Mouse (Mus musculus) myocyte (in vitro differentiated cells): Measurements from ENCODE around the gene E130311K13Rik. TPM values are rescaled to one million over a fixed set of nuclear protein-coding genes. Genes with fewer than 3 reads are reported as not detected.

Source experiments
- H3K27me3 ChIP-seq: one replicate; pipeline ENCODE4 v1.6.1; 2011; ENCODE audit not compliant: control insufficient read depth, insufficient read depth, insufficient read length
- H3K36me3 ChIP-seq: one replicate; pipeline ENCODE4 v1.6.1; 2011; ENCODE audit not compliant: control insufficient read depth, insufficient read depth
- H3K4me2 ChIP-seq: one replicate; pipeline ENCODE4 v1.6.1; 2011; ENCODE audit warnings: low read depth, control low read depth
- H3K4me3 ChIP-seq: one replicate; pipeline ENCODE4 v1.5.1; 2011; ENCODE audit warnings: mild to moderate bottlenecking, control low read depth, moderate library complexity
- H3K79me2 ChIP-seq: one replicate; pipeline ENCODE4 v1.6.1; 2011; ENCODE audit not compliant: control insufficient read depth, insufficient read depth
- H3ac ChIP-seq: one replicate; pipeline ENCODE4 v1.6.1; 2011; ENCODE audit not compliant: control insufficient read depth, insufficient read length
- CEBPB ChIP-seq: IDR thresholded peaks from 2 replicates; pipeline ENCODE4 v1.6.1; 2011; ENCODE audit warnings: mild to moderate bottlenecking, moderate library complexity; ENCODE audit not compliant: poor library complexity, insufficient read depth, severe bottlenecking
- E2F4 ChIP-seq: IDR thresholded peaks from one replicate; pipeline ENCODE4 v1.6.1; 2011; ENCODE audit warnings: mild to moderate bottlenecking, control low read depth, moderate library complexity; ENCODE audit not compliant: insufficient read depth
- MAX ChIP-seq: IDR thresholded peaks from one replicate; pipeline ENCODE4 v1.6.1; 2011; ENCODE audit warnings: low read depth, mild to moderate bottlenecking, control low read depth
- MYOD1 ChIP-seq, 3 experiments: IDR thresholded peaks; one replicate each; pipeline ENCODE4 v1.6.1; 2011; ENCODE audit warnings: control low read depth in 2 of 3, low read depth in 2 of 3, mild to moderate bottlenecking in 2 of 3, moderate library complexity in 1 of 3; ENCODE audit not compliant: insufficient read length in 2 of 3, control insufficient read depth in 1 of 3
- MYOG ChIP-seq, 3 experiments: IDR thresholded peaks; one replicate each; pipeline ENCODE4 v1.6.1; 2011; ENCODE audit warnings: control low read depth in 2 of 3, low read depth in 2 of 3, mild to moderate bottlenecking in 2 of 3; ENCODE audit not compliant: insufficient read length in 2 of 3, control insufficient read depth in 1 of 3, insufficient read depth in 1 of 3
- POLR2A ChIP-seq: IDR thresholded peaks from one replicate; pipeline ENCODE4 v1.6.1; 2011; ENCODE audit warnings: low read depth, mild to moderate bottlenecking, control low read depth, moderate library complexity; ENCODE audit not compliant: insufficient read length
- POLR2AphosphoS2 ChIP-seq: IDR thresholded peaks from one replicate; pipeline ENCODE4 v1.6.1; 2011; ENCODE audit warnings: low read depth, control low read depth; ENCODE audit not compliant: insufficient read length
- REST ChIP-seq: IDR thresholded peaks from one replicate; pipeline ENCODE4 v1.6.1; 2011; ENCODE audit warnings: mild to moderate bottlenecking, control low read depth, moderate library complexity; ENCODE audit not compliant: insufficient read depth, insufficient read length
- SRF ChIP-seq: IDR thresholded peaks from one replicate; pipeline ENCODE4 v1.6.1; 2011; ENCODE audit warnings: low read depth; ENCODE audit not compliant: control insufficient read depth, insufficient read length
- TCF12 ChIP-seq: IDR thresholded peaks from one replicate; pipeline ENCODE4 v1.6.1; 2011; ENCODE audit warnings: mild to moderate bottlenecking, control low read depth; ENCODE audit not compliant: poor library complexity, insufficient read depth, severe bottlenecking
- TCF3 ChIP-seq: IDR thresholded peaks from one replicate; pipeline ENCODE4 v1.6.1; 2011; ENCODE audit warnings: low read depth, control low read depth; ENCODE audit not compliant: insufficient read length
- USF1 ChIP-seq: IDR thresholded peaks from one replicate; pipeline ENCODE4 v1.6.1; 2011; ENCODE audit warnings: low read depth, mild to moderate bottlenecking, control low read depth, moderate library complexity
- polyA plus RNA-seq: library from polyadenylated mRNA; unstranded; fragments of >200 nt; fragmentation: generic; extraction: Trizol; gene quantifications from one replicate; pipeline ENCODE4 v1.2.1, GENCODE M21; 2012; ENCODE audit warnings: missing spikeins

The E130311K13Rik gene
- polyA plus RNA-seq, 1 experiment: 3.4 TPM

DNA sequence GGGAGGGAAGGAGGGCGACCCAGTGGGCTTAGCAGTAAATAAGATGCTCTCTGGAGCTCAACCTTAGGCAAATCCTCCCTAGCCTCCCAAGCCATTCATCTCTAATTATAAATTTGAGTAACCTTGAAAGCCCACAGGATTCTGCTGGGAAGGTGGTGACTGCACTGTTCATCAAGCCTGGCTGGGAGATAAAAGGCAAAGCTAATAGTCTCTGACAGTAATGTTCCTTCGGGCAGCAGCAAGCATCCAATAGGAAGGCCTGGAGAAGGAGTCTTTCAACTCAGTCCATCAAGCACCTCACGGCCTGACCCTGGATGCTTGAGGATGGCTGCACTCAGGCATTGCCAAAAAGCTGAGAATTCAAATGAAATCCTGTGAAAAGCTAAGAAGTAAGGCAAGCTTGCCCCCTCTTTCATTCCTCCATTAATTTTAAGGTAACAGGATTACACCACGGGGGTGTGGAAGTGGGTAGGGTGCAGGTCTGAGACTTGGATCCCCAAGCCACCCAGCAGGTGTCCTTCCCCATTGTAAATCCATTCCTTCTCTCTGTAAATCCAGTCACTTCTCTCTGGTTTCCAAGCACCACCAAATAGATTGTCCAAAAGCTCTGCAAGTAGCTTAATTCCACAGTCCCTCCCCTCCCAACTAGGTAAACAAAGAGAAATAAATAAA is 50.1 kb downstream of the E130311K13Rik start:
- H3ac ChIP-seq: no peak overlapping the region
- H3K4me2 ChIP-seq: no peak overlapping the region
- H3K79me2 ChIP-seq: no peaks in the 10 kb centered on the region
- TF ChIP-seq POLR2A (no peak), USF1 (no peak), TCF3 (no peak), MYOD1 (IDR thresholded peaks at IDR 0.05; ENCODE audit: control insufficient read depth in 1 of 3, insufficient read length in 2 of 3, low read depth in 2 of 3) (no peak), MYOG (IDR thresholded peaks at IDR 0.05; ENCODE audit: control insufficient read depth in 1 of 3, insufficient read depth in 1 of 3, insufficient read length in 2 of 3, low read depth in 2 of 3) (no peak), POLR2AphosphoS2 (no peak), SRF (no peak), CEBPB (no peak), REST (no peak), E2F4 (no peak), MAX (no peak), TCF12 (no peak)
- no peak overlapping the region for H3K4me3 ChIP-seq
- H3K27me3 ChIP-seq: no peaks in the 10 kb centered on the region
- no peaks in the 10 kb centered on the region for H3K36me3 ChIP-seq

DNA sequence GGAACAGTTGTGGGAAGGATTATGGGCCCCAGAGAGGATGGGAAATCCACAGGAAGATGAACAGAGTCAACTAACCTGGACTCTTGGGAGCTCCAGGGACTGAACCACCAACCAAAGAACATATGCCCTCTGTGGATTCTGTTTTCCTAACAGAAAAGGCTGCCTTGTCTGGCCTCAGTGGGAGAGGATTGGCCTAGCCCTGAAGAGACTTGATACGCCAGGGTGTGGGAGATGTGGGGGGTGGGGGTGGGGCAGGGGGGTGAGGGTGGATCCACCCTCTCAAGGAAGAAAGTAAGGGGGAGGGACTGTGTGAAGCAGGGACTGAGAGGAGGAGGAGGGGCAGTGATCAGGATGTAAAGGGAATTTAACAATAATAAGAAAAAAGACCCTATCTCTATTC is 56.5 kb downstream of the E130311K13Rik start:
- TF ChIP-seq SRF (no peak), TCF12 (no peak), POLR2A (no peak), MYOG (IDR thresholded peaks at IDR 0.05; ENCODE audit: control insufficient read depth in 1 of 3, insufficient read depth in 1 of 3, insufficient read length in 2 of 3, low read depth in 2 of 3) (no peak), TCF3 (no peak), REST (no peak), USF1 (no peak), E2F4 (no peak), MAX (no peak), CEBPB (no peak), POLR2AphosphoS2 (no peak), MYOD1 (IDR thresholded peaks at IDR 0.05; ENCODE audit: control insufficient read depth in 1 of 3, insufficient read length in 2 of 3, low read depth in 2 of 3) (no peak)
- H3ac ChIP-seq: no peak overlapping the region
- no peak overlapping the region for H3K4me2 ChIP-seq

DNA sequence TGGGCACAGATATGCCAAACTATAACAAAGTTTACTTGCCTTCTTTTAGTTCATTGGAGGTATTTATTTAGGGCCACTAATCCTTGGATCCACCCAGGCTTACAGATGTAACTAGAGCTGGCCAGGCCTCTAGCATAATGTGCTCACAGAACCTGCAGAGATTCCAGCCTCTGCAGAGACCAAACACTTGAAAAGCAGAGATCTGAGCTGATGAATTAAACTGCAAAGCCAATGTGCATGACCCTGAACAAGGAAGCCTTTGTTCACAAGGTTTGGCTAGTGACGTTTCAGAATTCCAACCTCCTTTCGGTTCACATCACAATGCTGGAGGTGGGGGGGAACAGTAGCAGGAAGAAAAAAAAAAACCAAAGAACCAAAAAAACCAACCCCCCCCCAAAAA is 58.0 kb downstream of the E130311K13Rik start:
- H3K4me2 ChIP-seq: no peak overlapping the region
- H3ac ChIP-seq: no peak overlapping the region
- no peak overlapping the region for H3K4me3 ChIP-seq
- TF ChIP-seq POLR2A: no peak
- TF ChIP-seq MYOG (IDR thresholded peaks at IDR 0.05; ENCODE audit: control insufficient read depth in 1 of 3, insufficient read depth in 1 of 3, insufficient read length in 2 of 3, low read depth in 2 of 3): no peak
- TF ChIP-seq E2F4: no peak
- TF ChIP-seq SRF: no peak
- TF ChIP-seq MYOD1 (IDR thresholded peaks at IDR 0.05; ENCODE audit: control insufficient read depth in 1 of 3, insufficient read length in 2 of 3, low read depth in 2 of 3): no peak
- no peak for TF ChIP-seq TCF3
- no peak for TF ChIP-seq USF1
- TF ChIP-seq MAX: no peak
- no peak for TF ChIP-seq TCF12
- TF ChIP-seq POLR2AphosphoS2: no peak
- TF ChIP-seq REST: no peak
- no peak for TF ChIP-seq CEBPB
- no peaks in the 10 kb centered on the region for H3K27me3 ChIP-seq
- H3K36me3 ChIP-seq: no peaks in the 10 kb centered on the region
- H3K79me2 ChIP-seq: no peaks in the 10 kb centered on the region

More for the DNA sequence above, 56.5 kb downstream of the E130311K13Rik start:
- Histone ChIP-seq H3K36me3 (no peaks in the 10 kb centered on the region), H3K4me3 (no peak overlapping the region), H3K27me3 (no peaks in the 10 kb centered on the region), H3K79me2 (no peaks in the 10 kb centered on the region)

DNA sequence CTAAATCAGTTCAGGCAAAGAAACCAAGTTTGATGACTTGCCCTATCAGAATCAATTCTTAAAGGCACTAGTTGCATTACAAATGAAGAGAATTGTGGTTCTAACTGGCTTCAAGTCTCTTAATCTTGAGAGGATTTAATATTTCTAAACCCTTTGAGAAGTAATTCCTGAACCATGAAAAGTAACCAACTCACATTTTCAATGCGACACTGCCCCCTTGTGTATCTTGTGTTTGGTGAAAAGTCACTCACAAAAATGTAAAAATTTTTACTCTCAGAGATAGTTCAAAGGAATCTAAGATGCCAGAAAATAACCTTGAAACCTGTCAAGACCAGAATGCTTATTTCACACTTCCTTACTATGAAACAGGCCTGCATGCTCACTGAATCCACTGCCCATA is 61.0 kb downstream of the E130311K13Rik start:
- no peaks in the 10 kb centered on the region for H3K27me3 ChIP-seq
- no peak for TF ChIP-seq MYOD1 (IDR thresholded peaks at IDR 0.05; ENCODE audit: control insufficient read depth in 1 of 3, insufficient read length in 2 of 3, low read depth in 2 of 3)
- no peak for TF ChIP-seq TCF12
- TF ChIP-seq CEBPB: no peak
- TF ChIP-seq POLR2A: no peak
- TF ChIP-seq SRF: no peak
- no peak for TF ChIP-seq E2F4
- no peak for TF ChIP-seq USF1
- TF ChIP-seq MYOG (IDR thresholded peaks at IDR 0.05; ENCODE audit: control insufficient read depth in 1 of 3, insufficient read depth in 1 of 3, insufficient read length in 2 of 3, low read depth in 2 of 3): no peak
- no peak for TF ChIP-seq POLR2AphosphoS2
- no peak for TF ChIP-seq MAX
- TF ChIP-seq TCF3: no peak
- no peak for TF ChIP-seq REST
- H3K4me3 ChIP-seq: no peak overlapping the region
- H3ac ChIP-seq: no peak overlapping the region
- no peaks in the 10 kb centered on the region for H3K79me2 ChIP-seq
- no peaks in the 10 kb centered on the region for H3K36me3 ChIP-seq
- no peak overlapping the region for H3K4me2 ChIP-seq
